Mouse (Mus musculus) cerebellum, postnatal 25 days (tissue): ENCODE results near the gene Fmnl1.

Experiments
- DNase-seq, 2 experiments: peaks; one replicate each; pipeline ENCODE4 v3.0.0; 2021; ENCODE audit warnings: mixed read lengths in 2 of 2

The Fmnl1 gene

GRCm38 (mm10) chr11:103161449-103161848 is 9.5 kb upstream of the Fmnl1 start:
- DNase-seq, result no peak

DNA sequence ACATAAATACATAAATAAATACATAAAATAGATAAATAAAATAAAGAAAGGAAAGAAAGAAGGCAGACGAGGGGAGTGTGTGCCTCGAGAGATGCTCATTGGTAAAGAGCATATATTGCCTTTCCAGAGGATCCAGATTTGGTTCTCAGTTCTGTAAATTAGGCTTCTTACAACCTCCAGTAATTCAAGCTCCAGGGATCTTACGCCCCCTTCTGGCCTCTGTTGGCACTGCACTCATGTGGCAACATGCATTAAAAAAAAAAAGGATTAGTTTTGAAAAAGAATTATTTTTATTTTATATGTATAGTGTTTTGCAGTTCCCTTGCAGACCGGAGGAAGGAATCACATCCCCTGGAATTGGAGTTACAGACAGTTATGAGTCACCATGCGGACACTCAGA is 8.8 kb upstream of the Fmnl1 start:
- DNase-seq, result peak in 1 of 2 experiments; percentile 47

GRCm38 (mm10) chr11:103164391-103164790 is 6.5 kb upstream of the Fmnl1 start:
- no peak for DNase-seq

DNA sequence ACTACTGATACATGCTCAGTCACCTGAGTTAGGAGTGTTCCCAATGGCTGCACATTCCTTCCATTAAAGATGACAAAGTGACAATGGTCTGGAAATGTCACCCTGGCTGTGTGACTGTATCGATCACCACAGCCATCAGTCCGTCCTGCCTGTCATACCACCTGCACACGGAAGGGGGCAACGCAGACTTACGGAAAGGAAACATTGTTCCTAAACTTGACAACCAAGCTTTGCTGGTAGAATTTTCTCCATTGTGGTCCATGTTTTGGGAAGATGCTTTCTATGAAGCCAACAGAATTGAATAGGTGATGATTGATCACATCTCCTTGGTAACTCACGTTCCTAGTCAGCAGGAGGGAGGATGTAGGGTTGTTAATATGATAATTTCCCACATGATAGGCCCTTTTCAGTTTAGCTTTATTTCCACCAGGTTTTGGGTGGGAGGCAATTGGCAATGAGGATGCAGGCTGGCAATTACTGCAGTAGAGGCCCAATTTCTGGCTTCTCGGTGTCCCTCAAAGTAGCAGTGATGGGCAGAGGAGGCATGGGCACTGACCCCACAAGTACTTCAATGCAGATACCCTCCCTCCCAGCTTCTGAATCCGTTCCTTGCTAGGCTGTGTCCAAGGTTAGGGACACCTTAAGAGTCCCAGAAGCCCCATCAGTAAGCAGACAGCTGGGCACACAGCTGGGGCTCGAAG is 2.1 kb upstream of the Fmnl1 start:
- peak; percentile 82 to 90 for DNase-seq

GRCm38 (mm10) chr11:103169664-103170063 is 1.2 kb upstream of the Fmnl1 start:
- no peak for DNase-seq

- DNase-seq, result no peak
These were observed 805 bp upstream of the Fmnl1 start for GRCm38 (mm10) chr11:103170111-103170493.

DNA sequence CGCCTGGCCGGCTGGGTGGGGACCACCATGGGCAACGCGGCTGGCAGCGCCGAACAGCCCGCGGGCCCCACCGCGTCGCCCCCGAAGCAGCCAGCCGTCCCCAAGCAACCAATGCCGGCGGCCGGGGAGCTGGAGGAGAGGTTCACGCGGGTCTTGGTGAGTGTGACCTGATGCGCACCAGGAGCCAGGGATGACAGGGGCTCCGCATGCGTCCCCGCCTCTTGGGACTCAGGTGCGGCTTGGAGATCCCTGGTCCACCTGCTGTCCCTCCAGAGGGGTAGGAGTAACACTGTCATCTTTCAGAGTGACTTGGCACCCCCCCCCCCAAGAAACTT is 346 bp downstream of the Fmnl1 start:
- peak in 1 of 2 experiments; percentile 61 for DNase-seq

- peak in 1 of 2 experiments; percentile 34 for DNase-seq
These were observed 940 bp downstream of the Fmnl1 start for GRCm38 (mm10) chr11:103171703-103172391.

DNA sequence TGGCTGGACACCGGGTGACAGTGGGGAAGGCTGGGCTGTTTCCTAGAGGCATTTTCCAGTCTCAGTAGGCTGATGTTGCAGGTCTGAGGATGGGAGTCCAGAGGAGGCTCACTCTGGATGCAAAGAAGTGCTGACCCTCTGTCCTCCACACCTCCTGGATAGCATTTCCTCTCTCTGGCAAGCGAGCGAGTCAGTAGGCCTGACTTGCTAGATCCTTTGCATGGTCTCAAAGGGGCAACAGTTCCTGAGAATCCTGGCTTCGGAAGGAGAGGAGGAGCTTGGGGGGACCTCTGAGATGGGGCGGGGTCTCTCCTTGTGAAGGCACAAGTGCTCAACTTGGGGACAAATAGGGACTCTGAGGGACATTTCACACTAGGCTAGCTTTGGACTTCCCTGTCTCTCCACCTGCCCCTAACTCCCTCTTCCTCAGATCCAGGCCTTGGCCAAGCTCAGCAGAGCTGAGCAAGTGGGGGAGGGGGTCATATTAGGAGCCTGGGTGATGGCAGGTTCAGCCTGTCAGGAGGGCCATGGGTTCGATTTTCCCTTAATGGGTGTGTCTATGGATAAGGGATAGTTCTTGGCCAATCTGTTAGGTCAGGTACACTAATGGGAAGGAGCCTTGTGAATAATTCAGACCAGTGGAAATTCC is 1.6 kb downstream of the Fmnl1 start:
- no peak for DNase-seq

GRCm38 (mm10) chr11:103173041-103173770 is 2.3 kb downstream of the Fmnl1 start:
- no peak for DNase-seq

DNA sequence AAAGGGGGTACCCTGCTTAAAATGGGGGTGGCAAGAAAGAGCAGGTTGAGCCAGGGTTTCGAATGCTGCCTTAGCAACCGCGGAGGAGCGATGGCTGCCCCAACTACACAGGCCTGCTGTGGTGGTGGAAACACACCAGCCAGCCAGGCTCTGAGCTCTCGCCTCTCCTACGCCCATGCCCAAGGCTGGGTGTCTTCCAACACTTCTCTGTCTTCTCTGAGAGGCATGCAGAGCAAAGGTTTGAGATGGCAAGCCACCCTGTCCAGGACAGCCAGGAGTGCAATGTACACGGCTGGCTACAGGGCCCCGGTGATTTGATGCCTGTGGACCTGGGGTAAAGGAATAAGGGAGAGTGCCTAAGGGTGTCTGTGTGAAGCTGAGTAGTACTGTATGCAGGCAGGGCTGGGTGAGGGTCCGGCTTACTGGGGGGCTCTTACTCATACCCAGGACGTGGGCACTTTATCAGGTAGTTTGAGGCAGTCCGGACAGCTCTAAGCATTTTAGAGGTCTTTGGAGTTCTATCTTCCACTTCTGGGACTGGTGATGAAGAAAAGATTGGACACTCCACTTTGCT is 3.0 kb downstream of the Fmnl1 start:
- no peak for DNase-seq

DNA sequence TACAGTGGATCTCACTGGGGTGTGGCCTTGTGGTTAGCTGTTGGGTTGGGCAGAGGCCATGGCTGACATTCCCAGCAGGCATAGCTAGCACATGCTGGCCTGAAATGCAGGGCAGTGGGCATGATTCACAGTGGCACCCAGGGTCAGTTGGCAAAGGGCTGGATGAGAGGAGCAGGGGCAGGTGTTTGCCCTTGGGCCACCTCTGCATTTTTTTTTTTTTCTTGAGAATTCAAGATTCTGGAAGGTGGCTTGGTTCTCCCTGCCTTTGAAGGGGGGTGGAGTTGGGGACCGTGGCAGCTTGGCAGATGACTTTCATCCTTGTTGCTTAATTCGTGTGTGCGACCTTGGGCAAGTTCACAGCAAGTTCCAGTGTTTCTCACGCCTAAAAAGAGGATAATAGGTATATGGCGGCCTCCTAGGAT is 3.5 kb downstream of the Fmnl1 start:
- DNase-seq, result no peak

DNA sequence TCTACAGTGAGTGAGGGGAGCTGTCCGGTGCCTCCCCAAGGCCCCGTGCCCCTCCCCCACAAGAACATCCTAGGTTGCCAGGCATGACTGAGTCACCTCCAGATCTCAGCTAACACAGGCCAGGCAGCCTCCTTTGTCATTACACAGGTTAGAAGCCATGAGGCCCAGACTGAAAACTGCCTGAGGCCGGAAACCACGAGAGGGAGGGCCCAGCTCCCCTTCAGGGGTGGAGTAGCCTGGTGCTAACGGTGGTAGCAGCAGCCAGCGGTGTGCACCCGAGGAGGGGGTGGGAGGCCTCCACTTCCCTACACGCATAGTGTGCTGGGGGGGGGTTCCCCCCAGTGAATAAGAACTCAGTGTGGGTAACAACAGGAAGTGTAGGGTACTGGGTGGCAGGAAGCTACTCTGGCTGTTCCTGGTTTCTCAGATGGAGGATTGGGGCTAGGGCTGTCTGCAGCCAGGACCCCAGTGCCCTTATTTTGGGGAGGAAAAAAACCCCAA is 4.0 kb downstream of the Fmnl1 start:
- peak in 1 of 2 experiments; percentile 38 for DNase-seq

GRCm38 (mm10) chr11:103175688-103176442 is 5.0 kb downstream of the Fmnl1 start:
- DNase-seq, result no peak

DNA sequence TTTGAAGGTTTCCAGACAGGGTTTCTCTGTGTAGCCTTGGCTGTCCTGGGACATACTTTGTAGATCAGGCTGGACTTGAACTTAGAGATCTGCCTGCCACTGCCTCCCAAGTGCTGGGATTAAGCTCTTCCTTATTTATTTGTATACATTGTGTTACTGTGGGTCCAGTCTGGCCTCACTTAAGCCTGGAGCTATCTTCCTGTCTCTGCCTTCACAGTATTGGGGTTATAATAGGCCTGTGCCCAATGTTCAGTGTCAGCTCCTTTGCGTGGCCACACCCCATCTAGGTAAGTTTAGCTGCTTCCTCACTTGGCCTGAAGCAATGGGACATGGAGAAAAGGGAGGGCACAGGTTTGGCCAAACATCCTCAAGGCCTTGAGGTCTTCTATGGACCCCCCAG is 5.6 kb downstream of the Fmnl1 start:
- no peak for DNase-seq

DNA sequence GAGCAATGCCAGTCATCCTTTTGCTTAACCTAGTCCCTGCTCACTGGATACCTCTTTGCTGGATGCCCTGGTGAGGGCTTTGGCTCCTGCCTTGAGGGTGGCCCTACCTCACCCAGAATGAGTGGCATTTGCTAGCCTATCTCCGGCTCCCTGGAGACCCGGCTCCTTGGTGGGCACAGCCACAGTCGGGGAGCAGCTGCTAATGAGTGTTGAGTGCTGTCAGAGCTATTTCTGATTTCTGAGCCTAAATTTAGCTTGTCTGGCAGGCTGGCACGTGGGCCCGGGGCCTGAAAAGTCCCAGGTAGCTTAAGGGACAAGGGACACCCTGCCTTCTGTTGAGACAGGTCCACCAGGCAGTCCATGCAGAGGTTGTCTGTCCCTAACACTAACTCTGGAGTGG is 6.3 kb downstream of the Fmnl1 start:
- DNase-seq, result no peak

DNA sequence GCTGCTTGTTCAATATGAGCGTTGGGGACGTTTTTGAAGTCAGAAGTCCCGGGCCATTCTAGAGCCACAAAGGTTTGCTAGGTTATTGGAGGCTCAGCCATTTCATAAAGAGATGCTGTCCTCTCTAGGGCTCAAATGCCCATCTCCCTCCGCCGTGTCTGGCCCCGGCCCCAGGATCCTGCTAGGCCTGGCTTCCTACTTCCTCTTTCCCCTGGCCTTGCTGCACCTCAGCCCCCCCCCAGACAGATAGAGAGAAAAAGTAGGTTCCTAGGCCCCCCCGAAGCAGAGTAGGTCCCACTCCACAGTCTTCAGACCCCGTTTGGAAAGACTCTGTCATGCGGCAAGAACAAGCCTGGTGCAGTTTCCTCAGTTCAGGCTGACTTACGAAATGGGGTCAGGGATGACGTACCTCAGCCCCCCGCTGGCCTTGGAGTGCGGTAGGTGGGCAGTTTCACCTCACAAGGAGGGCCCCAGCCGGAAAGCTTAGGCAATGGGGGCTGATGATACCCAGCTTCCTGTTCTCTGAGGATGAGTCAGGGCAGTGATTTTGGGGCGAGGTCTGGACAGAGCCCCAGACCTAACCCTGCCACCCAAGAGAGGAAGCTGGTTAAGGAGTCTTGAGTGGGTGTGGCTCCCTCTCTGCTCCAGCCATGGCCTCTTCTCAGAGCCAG is 7.0 kb downstream of the Fmnl1 start:
- no peak for DNase-seq

- DNase-seq, result no peak
These were observed 7.8 kb downstream of the Fmnl1 start for GRCm38 (mm10) chr11:103178748-103179147.

- no peak for DNase-seq
These were observed 9.5 kb downstream of the Fmnl1 start for GRCm38 (mm10) chr11:103180426-103180825.

DNA sequence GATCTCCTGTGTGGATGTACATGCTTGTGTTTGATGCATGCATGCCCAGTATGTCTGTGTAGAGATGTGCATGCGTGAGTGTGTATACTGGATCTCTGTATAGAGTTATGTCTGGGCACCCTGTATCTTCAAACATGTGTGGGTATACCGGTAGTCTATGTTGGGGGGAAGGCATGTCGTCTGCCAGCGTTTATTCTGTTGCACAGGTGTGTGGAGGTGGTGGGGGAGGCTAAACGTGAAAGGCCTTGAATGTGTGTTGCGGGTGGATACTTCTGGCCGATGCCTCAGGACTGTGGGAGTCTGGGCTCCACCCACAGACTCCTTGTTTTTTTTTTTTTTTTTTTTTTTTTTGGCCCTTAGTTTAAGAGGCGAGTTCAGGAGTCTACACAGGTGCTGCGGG is 10.4 kb downstream of the Fmnl1 start:
- DNase-seq, result no peak

GRCm38 (mm10) chr11:103181911-103182310 is 11.0 kb downstream of the Fmnl1 start:
- no peak for DNase-seq

DNA sequence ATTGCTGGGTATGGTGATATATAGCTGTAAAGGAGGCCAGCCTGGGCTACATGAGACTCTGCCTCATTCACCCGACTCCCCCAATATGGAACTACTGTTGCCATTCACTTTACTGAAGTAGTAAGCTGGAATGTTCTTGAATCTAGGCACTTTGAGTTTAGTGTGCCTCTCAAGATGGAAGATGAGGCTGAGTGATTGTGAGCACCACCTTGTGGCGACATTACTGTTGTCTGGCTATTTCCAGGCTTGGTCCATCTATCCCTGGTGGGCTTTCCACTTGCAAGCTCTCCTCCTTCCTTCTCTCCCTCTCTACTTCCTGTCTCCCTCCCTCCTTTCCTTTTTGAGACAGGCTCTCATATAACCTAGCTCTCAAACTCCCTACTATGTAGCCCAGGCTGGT is 14.0 kb downstream of the Fmnl1 start:
- DNase-seq, result peak; percentile 63 to 81
